Mouse (Mus musculus) forebrain, embryonic 11.5 days (tissue): Measurements from ENCODE around the gene Gm20388. TPM values are rescaled to one million over a fixed set of nuclear protein-coding genes. Genes with fewer than 3 reads are reported as not detected.

ENCODE experiments used
- ATAC-seq: fragments of 200-750 bp; cut with Nextera tagmentation; replicated peaks from 2 replicates; pipeline ENCODE4 v1.8.0; 2017; ENCODE audit warnings: moderate TSS enrichment; ENCODE audit not compliant: low FRiP score
- DNase-seq: peaks from one replicate; pipeline ENCODE4 v3.0.0-alpha.2; 2017; ENCODE audit warnings: low spot score
- H3K27ac ChIP-seq: fragments of 300-500 bp; sonication (generic); 2 replicates; pipeline ENCODE4 v1.5.1; 2014; ENCODE audit warnings: low read depth, low read length
- H3K27me3 ChIP-seq: fragments of 300-500 bp; sonication (generic); 2 replicates; pipeline ENCODE4 v1.6.1; 2014; ENCODE audit warnings: mild to moderate bottlenecking, low read length, mixed read lengths; ENCODE audit not compliant: control insufficient read depth, insufficient read depth
- H3K36me3 ChIP-seq: fragments of 300-500 bp; sonication (generic); 2 replicates; pipeline ENCODE4 v1.6.1; 2014; ENCODE audit warnings: mild to moderate bottlenecking, low read length, moderate library complexity, mixed read lengths; ENCODE audit not compliant: control insufficient read depth, insufficient read depth
- H3K4me1 ChIP-seq: fragments of 300-500 bp; sonication (generic); replicated peaks from 2 replicates; pipeline ENCODE4 v1.6.1; 2014; ENCODE audit warnings: low read length, mixed read lengths; ENCODE audit not compliant: control insufficient read depth, insufficient read depth
- H3K4me2 ChIP-seq: fragments of 300-500 bp; sonication (generic); 2 replicates; pipeline ENCODE4 v1.6.1; 2014; ENCODE audit warnings: low read depth, mild to moderate bottlenecking, low read length, moderate library complexity, mixed read lengths; ENCODE audit not compliant: severe bottlenecking
- H3K4me3 ChIP-seq: fragments of 300-500 bp; sonication (generic); 2 replicates; pipeline ENCODE4 v1.5.1; 2014; ENCODE audit warnings: low read depth, low read length
- H3K9ac ChIP-seq: fragments of 300-500 bp; sonication (generic); 2 replicates; pipeline ENCODE4 v1.6.1; 2014; ENCODE audit warnings: low read length
- H3K9me3 ChIP-seq: fragments of 300-500 bp; sonication (generic); 2 replicates; pipeline ENCODE4 v1.6.1; 2016; ENCODE audit warnings: low read length, mixed read lengths; ENCODE audit not compliant: control insufficient read depth
- WGBS: fragments of 180-500 bp; shearing (Covaris S2); extraction: QIAGEN DNeasy Blood & Tissue Kit; methylation state at CpG from one replicate; pipeline ENCODE4 v1.1.7; 2014; 5-methylcytosine and 5-hydroxymethylcytosine counted together
- polyA plus RNA-seq: library from polyadenylated mRNA; unstranded; fragments of >200 nt; fragmentation: Nextera tagmentation; extraction: Ambion mirVana; gene quantifications from 2 replicates; pipeline ENCODE4 v1.2.1, GENCODE M21; 2014

Gm20388 gene
- polyA plus RNA-seq, 1 experiment from 2014 or later, result not detected

DNA sequence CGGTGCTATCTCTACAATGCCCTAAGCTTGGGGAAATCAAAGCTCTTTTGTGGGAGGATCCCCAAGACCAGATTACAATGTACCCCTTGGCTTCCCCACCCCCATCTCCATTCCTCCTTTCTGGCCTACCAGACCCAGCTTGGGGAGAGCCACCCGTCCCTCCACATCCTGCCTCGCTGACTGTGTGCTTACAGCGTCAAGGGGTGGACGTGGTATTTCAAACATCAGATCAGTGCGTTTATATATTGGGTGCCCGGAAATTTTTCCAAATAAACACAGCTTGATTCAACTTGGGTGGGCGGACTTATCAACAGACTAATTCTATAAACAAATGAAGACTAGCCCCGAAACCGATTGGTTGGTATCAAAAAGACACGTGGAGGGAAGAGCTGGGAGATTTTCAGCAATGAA, 1216.7 kb downstream of the Gm20388 start:
- peaks cover 10% of the 10 kb centered on the region; the same call in 1 of the 2 replicates for H3K4me1 ChIP-seq
- H3K9me3 ChIP-seq, result no peaks in the 10 kb centered on the region; the same call in 1 of the 2 replicates
- WGBS, result 1% methylated on average over 11 of the region's 11 CpGs
- ATAC-seq (no peak), DNase-seq (no peak)
- H3K4me2 ChIP-seq, result no peak overlapping the region
- no peak overlapping the region for H3K27ac ChIP-seq
- peaks cover 86% of the 10 kb centered on the region for H3K27me3 ChIP-seq
- no peak overlapping the region for H3K9ac ChIP-seq
- H3K4me3 ChIP-seq, result no peak overlapping the region
- H3K36me3 ChIP-seq, result no peaks in the 10 kb centered on the region

DNA sequence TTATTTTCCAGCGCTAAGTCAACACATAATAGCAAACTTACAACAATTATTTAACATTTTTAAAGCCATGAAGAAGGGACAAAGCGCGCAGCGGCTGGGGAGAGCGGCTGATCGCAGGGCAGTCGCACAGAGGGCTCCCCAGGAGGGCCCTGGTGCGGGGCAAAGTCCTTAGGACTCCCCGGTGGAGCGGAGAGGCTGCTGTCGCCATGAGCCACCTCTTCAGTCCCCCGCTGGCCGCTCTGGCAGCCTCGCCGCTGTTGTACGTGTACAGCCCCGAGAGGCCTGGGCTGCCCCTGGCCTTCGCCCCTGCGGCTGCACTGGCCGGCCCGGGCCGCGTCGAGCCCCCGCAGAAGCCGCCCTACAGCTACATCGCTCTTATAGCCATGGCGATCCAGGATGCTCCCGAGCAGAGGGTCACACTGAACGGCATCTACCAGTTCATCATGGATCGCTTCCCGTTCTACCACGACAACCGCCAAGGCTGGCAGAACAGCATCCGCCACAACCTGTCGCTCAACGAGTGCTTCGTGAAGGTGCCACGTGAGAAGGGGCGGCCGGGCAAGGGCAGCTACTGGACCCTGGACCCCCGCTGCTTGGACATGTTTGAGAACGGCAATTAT, 1217.2 kb downstream of the Gm20388 start, which contains the start of gene Foxl1:
Gene Foxl1, plus strand, starts transcription at position 185 of the 620 bp plus-strand sequence.
- H3K9ac ChIP-seq, result no peak within 1 kb of the TSS
- H3K36me3 ChIP-seq, result no peaks in the 10 kb centered on the region
- H3K4me2 ChIP-seq, result 0 out of 2 replicates have a peak within 1 kb of the TSS, but pooled peaks have one; percentile 11
- DNase-seq (no peak), ATAC-seq (no peak)
- H3K4me3 ChIP-seq, result peak within 1 kb of the TSS; percentile 5; the same call in 1 of the 2 replicates
- H3K27ac ChIP-seq, result no peak within 1 kb of the TSS
- under 1% methylated on average over 43 of the region's 43 CpGs for WGBS
- H3K4me1 ChIP-seq, result peaks cover 10% of the 10 kb centered on the region; the same call in 1 of the 2 replicates
- H3K27me3 ChIP-seq, result peaks cover 80% of the 10 kb centered on the region
- no peaks in the 10 kb centered on the region; the same call in 1 of the 2 replicates for H3K9me3 ChIP-seq

DNA sequence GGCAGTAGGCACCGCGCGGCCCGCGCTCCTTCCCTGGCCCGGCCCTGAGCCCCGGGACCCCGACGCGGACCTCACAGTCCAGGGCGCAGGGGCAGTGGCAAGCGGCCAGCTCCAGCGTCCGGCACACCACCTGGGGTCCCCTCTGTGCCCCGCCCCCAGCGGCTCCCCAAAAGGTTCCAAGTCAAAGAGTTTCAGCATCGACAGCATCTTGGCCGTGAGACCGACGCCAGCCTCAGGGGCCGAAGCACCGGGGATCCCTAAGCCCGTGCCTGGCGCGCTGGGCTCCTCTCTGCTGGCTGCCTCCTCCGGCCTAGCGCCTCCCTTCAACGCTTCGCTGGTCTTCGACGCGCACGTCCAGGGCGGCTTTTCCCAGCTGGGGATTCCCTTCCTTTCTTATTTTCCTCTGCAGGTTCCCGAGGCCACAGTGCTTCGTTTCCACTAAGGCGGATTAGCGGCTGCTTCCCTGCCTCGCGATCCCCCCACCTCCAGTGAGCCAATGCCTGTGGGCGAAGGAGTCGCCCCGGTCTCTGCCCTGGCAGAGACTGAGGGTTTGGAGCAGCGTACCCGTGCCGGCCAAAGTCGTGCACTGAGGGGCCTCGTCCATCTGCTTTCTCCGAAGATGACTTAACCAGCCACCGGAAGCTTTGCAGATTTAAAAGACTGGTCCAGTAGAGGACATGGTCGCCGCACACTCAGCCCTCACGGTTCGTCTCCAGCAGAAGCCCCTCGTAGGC, 1218.1 kb downstream of the Gm20388 start:
- no peaks in the 10 kb centered on the region for H3K36me3 ChIP-seq
- DNase-seq (no peak), ATAC-seq (no peak)
- H3K9me3 ChIP-seq, result no peaks in the 10 kb centered on the region; the same call in 1 of the 2 replicates
- H3K27ac ChIP-seq, result no peak overlapping the region
- 0 out of 2 replicates have a peak overlapping the region, but pooled peaks have one; percentile 2 for H3K4me2 ChIP-seq
- H3K27me3 ChIP-seq, result peaks cover 72% of the 10 kb centered on the region
- no peak overlapping the region for H3K9ac ChIP-seq
- WGBS, result under 1% methylated on average over 54 of the region's 55 CpGs
- H3K4me1 ChIP-seq, result peaks cover 10% of the 10 kb centered on the region; the same call in 1 of the 2 replicates
- H3K4me3 ChIP-seq, result peak overlapping the region; percentile 5; the same call in 1 of the 2 replicates

DNA sequence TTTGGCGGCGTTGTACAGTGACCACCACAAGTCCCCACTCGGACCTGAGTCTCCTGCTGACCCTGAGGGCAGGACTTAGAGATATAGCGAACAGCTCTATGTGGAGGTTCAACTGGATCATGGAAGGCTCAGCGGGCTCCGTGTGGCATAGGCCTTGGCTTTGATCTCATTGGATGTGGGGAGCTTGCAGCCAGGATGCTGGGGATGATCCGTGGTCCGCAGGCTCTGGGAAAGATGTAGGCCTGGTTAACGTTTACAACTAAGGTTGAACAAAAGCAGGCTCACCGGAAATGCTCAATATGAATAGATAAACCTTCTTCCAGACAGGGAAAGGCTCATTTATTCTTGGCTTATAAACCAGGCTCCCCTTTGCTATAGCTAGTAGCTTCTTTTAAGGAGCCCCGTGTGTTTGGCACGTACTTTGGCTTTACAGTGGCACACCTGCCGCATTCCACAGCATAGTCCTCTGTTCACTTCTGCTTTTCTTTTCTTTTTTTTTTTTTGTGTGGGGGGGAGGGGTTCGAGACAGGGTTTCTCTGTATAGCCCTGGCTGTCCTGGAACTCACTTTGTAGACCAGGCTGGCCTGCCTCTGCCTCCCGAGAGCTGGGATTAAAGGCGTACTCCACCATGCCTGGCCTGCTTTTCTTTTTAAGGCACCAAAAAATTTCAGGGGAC, 1218.8 kb downstream of the Gm20388 start:
- H3K4me1 ChIP-seq, result peaks cover 10% of the 10 kb centered on the region; the same call in 1 of the 2 replicates
- H3K36me3 ChIP-seq, result no peaks in the 10 kb centered on the region
- WGBS, result 10% methylated on average over 16 of the region's 16 CpGs
- no peak for ATAC-seq
- H3K4me3 ChIP-seq, result no peak overlapping the region
- no peak overlapping the region for H3K9ac ChIP-seq
- peaks cover 65% of the 10 kb centered on the region for H3K27me3 ChIP-seq
- no peak overlapping the region for H3K27ac ChIP-seq
- DNase-seq, result no peak
- H3K4me2 ChIP-seq, result no peak overlapping the region
- H3K9me3 ChIP-seq, result no peaks in the 10 kb centered on the region

DNA sequence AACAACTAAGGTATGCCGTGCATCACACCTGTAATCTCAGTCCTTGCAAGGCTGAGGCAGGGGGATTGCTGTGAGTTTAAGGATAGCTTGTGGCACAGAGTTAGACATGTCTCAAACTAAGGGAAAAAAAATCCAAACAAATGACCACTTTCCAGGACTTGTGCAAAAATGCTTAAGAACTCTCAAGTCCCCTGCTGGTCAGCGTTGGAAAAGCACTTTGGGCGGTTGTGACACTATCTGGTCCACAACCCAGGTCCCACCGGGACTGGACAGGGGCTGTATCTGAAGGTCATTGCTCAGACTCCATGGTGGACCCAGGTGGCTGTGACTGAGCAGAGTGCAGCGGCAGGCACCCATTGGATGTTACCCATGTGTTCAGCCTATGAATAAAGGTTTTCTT, 1219.9 kb downstream of the Gm20388 start:
- DNase-seq (no peak), ATAC-seq (no peak)
- H3K9me3 ChIP-seq, result no peaks in the 10 kb centered on the region
- 29% methylated on average over 5 of the region's 5 CpGs for WGBS
- peaks cover 55% of the 10 kb centered on the region for H3K27me3 ChIP-seq
- H3K36me3 ChIP-seq, result no peaks in the 10 kb centered on the region
- H3K4me1 ChIP-seq, result peaks cover 10% of the 10 kb centered on the region; the same call in 1 of the 2 replicates
- H3K27ac ChIP-seq, result no peak overlapping the region
- H3K4me3 ChIP-seq, result no peak overlapping the region
- H3K4me2 ChIP-seq, result no peak overlapping the region
- H3K9ac ChIP-seq, result no peak overlapping the region

DNA sequence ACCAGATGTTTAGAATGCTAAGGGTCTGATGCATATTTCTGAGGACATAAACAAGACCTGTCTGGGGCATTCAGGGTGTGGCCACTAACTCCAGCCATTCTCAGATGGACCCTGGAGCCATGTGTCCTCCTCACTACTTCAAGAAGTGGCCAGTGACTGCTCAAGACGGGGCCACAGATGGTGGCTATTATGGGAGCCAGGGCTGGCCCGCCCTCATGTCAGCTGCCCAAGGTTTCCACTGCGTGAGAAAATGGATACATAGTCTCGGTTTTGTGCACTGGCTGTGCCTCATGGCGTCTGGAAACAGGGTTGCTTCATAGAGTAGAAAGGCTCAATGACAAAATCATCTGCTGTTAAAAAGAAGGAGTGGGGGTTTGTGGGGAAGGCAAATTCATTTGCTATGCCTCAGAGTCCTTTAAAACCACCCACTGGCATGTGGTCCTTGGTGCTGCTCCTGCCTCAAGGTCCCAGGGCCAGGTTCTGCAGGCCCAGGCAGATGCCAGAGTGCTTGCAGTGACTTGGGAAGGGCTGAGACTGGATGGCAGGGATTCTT, 1222.4 kb downstream of the Gm20388 start:
- no peak for ATAC-seq
- Histone ChIP-seq H3K4me3 (no peak overlapping the region), H3K4me1 (peaks cover 8% of the 10 kb centered on the region; the same call in 1 of the 2 replicates), H3K36me3 (no peaks in the 10 kb centered on the region), H3K27me3 (peaks cover 29% of the 10 kb centered on the region), H3K9me3 (peaks cover 5% of the 10 kb centered on the region; the same call in 1 of the 2 replicates), H3K9ac (no peak overlapping the region), H3K27ac (no peak overlapping the region), H3K4me2 (no peak overlapping the region)
- DNase-seq, result no peak
- WGBS, result 78% methylated on average over 5 of the region's 5 CpGs

DNA sequence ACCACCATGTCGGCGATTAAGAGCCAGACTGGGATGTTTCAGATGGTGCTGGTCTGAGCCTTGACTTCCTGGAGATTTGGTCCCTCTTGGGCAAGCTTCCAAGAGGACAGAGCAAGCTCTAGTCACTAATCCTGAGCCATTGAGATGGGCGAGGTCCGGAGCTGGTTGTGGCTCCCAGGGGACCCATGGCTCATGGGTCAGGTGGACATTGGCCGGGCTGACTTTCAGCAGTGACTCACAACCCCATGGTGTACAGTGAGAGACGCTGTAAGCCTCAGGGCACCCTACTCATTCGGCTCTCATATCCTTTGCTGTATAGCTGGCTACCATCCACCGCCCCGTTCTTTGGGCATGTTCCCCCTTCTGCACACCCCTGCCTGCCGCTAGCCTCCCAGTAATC, 1223.5 kb downstream of the Gm20388 start:
- peaks cover 19% of the 10 kb centered on the region for H3K27me3 ChIP-seq
- H3K9ac ChIP-seq, result no peak overlapping the region
- peaks cover 8% of the 10 kb centered on the region; the same call in 1 of the 2 replicates for H3K9me3 ChIP-seq
- ATAC-seq (no peak), DNase-seq (no peak)
- H3K4me1 ChIP-seq, result peaks cover 2% of the 10 kb centered on the region; the same call in 1 of the 2 replicates
- H3K27ac ChIP-seq, result no peak overlapping the region
- no peak overlapping the region for H3K4me3 ChIP-seq
- H3K4me2 ChIP-seq, result no peak overlapping the region
- H3K36me3 ChIP-seq, result no peaks in the 10 kb centered on the region
- 83% methylated on average over 10 of the region's 10 CpGs for WGBS

DNA sequence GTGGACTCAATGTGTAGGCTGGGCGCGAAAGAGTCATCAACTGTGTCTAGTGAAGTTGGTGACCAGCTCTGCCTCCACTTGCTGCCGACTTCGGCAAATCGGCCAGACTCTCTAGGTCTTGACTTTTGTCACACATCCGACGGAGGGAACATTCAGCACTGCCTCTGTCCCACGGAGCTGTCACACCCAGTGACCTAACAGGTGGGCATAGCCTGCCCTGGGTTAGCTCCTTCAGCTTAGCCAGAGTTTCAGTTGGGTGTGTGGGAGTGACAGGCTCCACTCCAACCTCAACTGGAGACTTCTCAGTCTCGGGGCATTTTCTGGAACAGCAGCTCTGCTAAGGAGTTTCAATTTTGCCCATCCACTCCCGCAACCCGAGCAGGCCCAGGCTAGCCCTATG, 1223.9 kb downstream of the Gm20388 start:
- Histone ChIP-seq H3K36me3 (no peaks in the 10 kb centered on the region), H3K27ac (no peak overlapping the region), H3K4me3 (no peak overlapping the region), H3K4me2 (no peak overlapping the region), H3K27me3 (peaks cover 15% of the 10 kb centered on the region), H3K4me1 (no peaks in the 10 kb centered on the region), H3K9me3 (peaks cover 8% of the 10 kb centered on the region; the same call in 1 of the 2 replicates), H3K9ac (no peak overlapping the region)
- ATAC-seq (no peak), DNase-seq (no peak)
- WGBS, result 91% methylated on average over 11 of the region's 11 CpGs
